Mouse (Mus musculus) lung, postnatal 0 days (tissue): Measurements from ENCODE around the gene Uspl1. TPM values are rescaled to one million over a fixed set of nuclear protein-coding genes. Genes with fewer than 3 reads are reported as not detected.

Experiments used
- ATAC-seq: fragments of 200-750 bp; cut with Nextera tagmentation; 2 replicates; pipeline ENCODE4 v1.8.0; 2017; ENCODE audit warnings: moderate library complexity
- DNase-seq: peaks from one replicate; pipeline ENCODE4 v3.0.0-alpha.2; 2016; ENCODE audit warnings: low spot score
- H3K27ac ChIP-seq: fragments of 300-500 bp; sonication (generic); 2 replicates; pipeline ENCODE4 v1.5.1; 2014; ENCODE audit warnings: antibody characterized with exemption, mild to moderate bottlenecking, low read length, mixed read lengths
- H3K27me3 ChIP-seq: fragments of 300-500 bp; sonication (generic); replicated peaks from 2 replicates; pipeline ENCODE4 v1.6.1; 2014; ENCODE audit warnings: low read length, mixed read lengths; ENCODE audit not compliant: insufficient read depth
- H3K36me3 ChIP-seq: fragments of 300-500 bp; sonication (generic); 2 replicates; pipeline ENCODE4 v1.6.1; 2014; ENCODE audit warnings: low read length, mixed read lengths; ENCODE audit not compliant: insufficient read depth
- H3K4me1 ChIP-seq: fragments of 300-500 bp; sonication (generic); 2 replicates; pipeline ENCODE4 v1.6.1; 2014; ENCODE audit warnings: antibody characterized with exemption, low read depth, low read length, mixed read lengths; ENCODE audit not compliant: insufficient read depth
- H3K4me2 ChIP-seq: fragments of 300-500 bp; sonication (generic); replicated peaks from 2 replicates; pipeline ENCODE4 v1.6.1; 2014; ENCODE audit warnings: low read depth, mild to moderate bottlenecking, low read length, moderate library complexity, mixed read lengths
- H3K4me3 ChIP-seq: fragments of 300-500 bp; sonication (generic); 2 replicates; pipeline ENCODE4 v1.5.1; 2014; ENCODE audit warnings: low read depth, low read length
- H3K9ac ChIP-seq: fragments of 300-500 bp; sonication (generic); replicated peaks from 2 replicates; pipeline ENCODE4 v1.6.1; 2014; ENCODE audit warnings: low read depth, mild to moderate bottlenecking
- H3K9me3 ChIP-seq: fragments of 300-500 bp; sonication (generic); 2 replicates; pipeline ENCODE4 v1.6.1; 2016; ENCODE audit warnings: low read length, mixed read lengths
- CTCF ChIP-seq: IDR thresholded peaks from 2 replicates; pipeline ENCODE4 v1.5.1; 2016; ENCODE audit warnings: antibody characterized with exemption, mild to moderate bottlenecking
- EP300 ChIP-seq: IDR thresholded peaks from 2 replicates; pipeline ENCODE4 v1.6.1; 2016; ENCODE audit warnings: antibody characterized with exemption, mild to moderate bottlenecking, control low read depth
- WGBS: fragments of 180-500 bp; shearing (Covaris S2); extraction: QIAGEN DNeasy Blood & Tissue Kit; methylation state at CpG from one replicate; pipeline ENCODE4 v1.1.7; 2014; 5-methylcytosine and 5-hydroxymethylcytosine counted together
- microRNA-seq: library from miRNA; unstranded; fragments of <30 nt; microRNA quantifications from one replicate; pipeline ENCODE4, GENCODE M21; 2016
- polyA plus RNA-seq: library from polyadenylated mRNA; unstranded; fragments of >200 nt; fragmentation: Nextera tagmentation; extraction: Ambion mirVana; gene quantifications from 2 replicates; pipeline ENCODE4 v1.2.1, GENCODE M21; 2015

Uspl1 gene
- polyA plus RNA-seq, 1 experiment from 2014 or later: 17.5 TPM

DNA sequence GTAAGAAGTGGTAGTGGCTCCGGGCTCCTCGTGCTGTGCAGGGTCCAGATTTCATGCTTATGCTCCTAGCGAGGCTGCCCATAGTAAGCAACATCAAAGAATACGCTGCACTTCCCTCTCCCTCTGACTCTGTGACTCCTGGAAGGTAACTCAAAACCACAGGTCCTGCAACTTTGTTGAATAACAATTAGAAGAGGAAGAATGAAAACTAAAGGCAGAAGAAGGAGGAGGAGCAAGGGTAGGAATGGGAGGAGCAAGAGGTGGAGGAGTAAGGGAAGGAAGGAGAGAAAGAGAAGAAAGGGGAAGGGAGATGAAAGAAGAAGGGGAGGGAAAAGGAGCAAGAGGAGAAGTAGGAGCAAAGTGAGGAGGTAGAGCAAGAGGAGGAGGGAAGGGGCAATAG lies 80.3 kb downstream of the Uspl1 start, which contains the start of gene Alox5ap:
Gene Alox5ap, plus strand, starts transcription at position 363 of the 400 bp plus-strand sequence.
- Histone ChIP-seq H3K9me3 (no peaks in the 10 kb centered on the region), H3K4me2 (no peak within 1 kb of the TSS), H3K9ac (no peak within 1 kb of the TSS), H3K27ac (no peak within 1 kb of the TSS), H3K27me3 (no peaks in the 10 kb centered on the region), H3K36me3 (no peaks in the 10 kb centered on the region), H3K4me3 (no peak within 1 kb of the TSS), H3K4me1 (no peaks in the 10 kb centered on the region)
- TF ChIP-seq EP300 (no peak), CTCF (no peak)
- no peak for ATAC-seq
- DNase-seq: no peak
- 50% methylated on average over 4 of the region's 4 CpGs for WGBS

DNA sequence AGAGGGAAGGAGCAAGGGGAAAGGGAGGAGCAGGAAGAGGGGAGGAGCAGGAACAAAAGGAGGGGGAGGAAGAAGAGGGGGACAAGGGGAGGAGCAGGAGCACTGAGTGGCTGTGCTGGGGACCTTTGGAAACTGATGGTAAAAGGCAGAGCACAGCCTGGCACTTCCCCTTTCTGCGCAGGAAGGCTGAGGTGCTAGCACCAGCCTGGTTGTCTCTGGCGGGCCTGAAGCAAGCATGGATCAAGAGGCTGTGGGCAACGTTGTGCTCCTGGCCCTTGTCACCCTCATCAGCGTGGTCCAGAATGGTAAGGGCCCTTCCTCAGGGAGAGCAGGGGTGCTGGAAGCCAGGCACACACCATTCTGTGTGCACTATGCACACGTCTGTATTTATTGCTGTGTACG lies 80.7 kb downstream of the Uspl1 start:
- H3K4me3 ChIP-seq: no peak overlapping the region
- no peaks in the 10 kb centered on the region for H3K27me3 ChIP-seq
- ATAC-seq: peak; percentile 40
- no peaks in the 10 kb centered on the region for H3K36me3 ChIP-seq
- DNase-seq: peak; percentile 36
- no peaks in the 10 kb centered on the region for H3K9me3 ChIP-seq
- H3K27ac ChIP-seq: no peak overlapping the region
- TF ChIP-seq CTCF (no peak), EP300 (no peak)
- no peaks in the 10 kb centered on the region for H3K4me1 ChIP-seq
- H3K9ac ChIP-seq: no peak overlapping the region
- WGBS: 36% methylated on average over 6 of the region's 6 CpGs
- no peak overlapping the region for H3K4me2 ChIP-seq

Small RNA genes lying within 50 kb of the gene (microRNA-seq; reads per million reads assigned to microRNA genes)
- gene Gm24105: not detected

Other genes starting within 250 kb of the Uspl1 start
- 0.78 and 1.2 TPM in 2 replicates for gene Gm42791, start 189.2 kb upstream of the Uspl1 start, polyA plus RNA-seq
- 616 and 682 TPM in 2 replicates for gene Hmgb1, start 139 bp downstream of the Uspl1 start, polyA plus RNA-seq
- 59.6 and 76.9 TPM in 2 replicates for gene Alox5ap, start 80.4 kb downstream of the Uspl1 start, polyA plus RNA-seq
- 2.0 and 2.3 TPM in 2 replicates for gene Medag, start 227.4 kb downstream of the Uspl1 start, polyA plus RNA-seq